Mouse (Mus musculus) layer of hippocampus, postnatal 25 days (tissue): ENCODE results near the gene Hes5. TPM values are rescaled to one million over a fixed set of nuclear protein-coding genes. Genes with fewer than 3 reads are reported as not detected.

Source experiments
- DNase-seq, 2 experiments: peaks; one replicate each; pipeline ENCODE4 v3.0.0; 2022; ENCODE audit warnings: mixed read lengths in 2 of 2, low spot score in 1 of 2; ENCODE audit errors: extremely low spot score in 1 of 2
- total RNA-seq, 2 experiments: library from RNA; stranded (reverse); gene quantifications; 2 replicates each; pipeline ENCODE4 v1.2.3; 2021

Hes5 gene
- total RNA-seq, result 10 to 100 TPM; 30.2 to 37.9 TPM

GRCm38 (mm10) chr4:154960690-154961225 is at the start of gene Hes5:
TSS of gene Hes5 (plus strand) at chr4:154960923.
- DNase-seq, result peak; percentile 48 to 51

GRCm38 (mm10) chr4:154911644-154912043 is 49.1 kb upstream of the Hes5 start:
- DNase-seq, result no peak

- DNase-seq, result no peak
These were observed 46.9 kb upstream of the Hes5 start for GRCm38 (mm10) chr4:154913845-154914244.

- DNase-seq, result no peak
These were observed 46.5 kb upstream of the Hes5 start for GRCm38 (mm10) chr4:154914252-154914651.

GRCm38 (mm10) chr4:154914707-154915106 is 46.0 kb upstream of the Hes5 start:
- DNase-seq, result no peak

- no peak for DNase-seq
These were observed 45.4 kb upstream of the Hes5 start for GRCm38 (mm10) chr4:154915286-154915685.

GRCm38 (mm10) chr4:154916662-154917061 is 44.1 kb upstream of the Hes5 start:
- no peak for DNase-seq

- no peak for DNase-seq
These were observed 38.4 kb upstream of the Hes5 start for GRCm38 (mm10) chr4:154922291-154922690.

GRCm38 (mm10) chr4:154922931-154923330 is 37.8 kb upstream of the Hes5 start:
- no peak for DNase-seq

- no peak for DNase-seq
These were observed 35.3 kb upstream of the Hes5 start for GRCm38 (mm10) chr4:154925413-154925812.

GRCm38 (mm10) chr4:154926969-154927898 is 33.5 kb upstream of the Hes5 start:
- DNase-seq, result no peak

GRCm38 (mm10) chr4:154927899-154928337 is 32.8 kb upstream of the Hes5 start:
- DNase-seq, result no peak

- no peak for DNase-seq
These were observed 32.2 kb upstream of the Hes5 start, which contains the start of gene Tnfrsf14 for GRCm38 (mm10) chr4:154928395-154929087. TSS of gene Tnfrsf14 (minus strand) at chr4:154928563.

GRCm38 (mm10) chr4:154929088-154929660 is 31.5 kb upstream of the Hes5 start:
- DNase-seq, result no peak

GRCm38 (mm10) chr4:154933306-154933907 is 27.3 kb upstream of the Hes5 start:
- no peak for DNase-seq

- no peak for DNase-seq
These were observed 25.9 kb upstream of the Hes5 start for GRCm38 (mm10) chr4:154934800-154935199.

- no peak for DNase-seq
These were observed 24.9 kb upstream of the Hes5 start for GRCm38 (mm10) chr4:154935788-154936187.

GRCm38 (mm10) chr4:154936542-154937255 is 24.0 kb upstream of the Hes5 start:
- no peak for DNase-seq

GRCm38 (mm10) chr4:154937746-154938145 is 23.0 kb upstream of the Hes5 start:
- no peak for DNase-seq

GRCm38 (mm10) chr4:154940156-154940555 is 20.6 kb upstream of the Hes5 start:
- DNase-seq, result no peak
